Mouse (Mus musculus) v-Abl transformed pro-B cells (cell line): ENCODE results near the gene Rab6a.
"Not testable (repeated sequence)": the region's sequence is repeated elsewhere in the genome, so short reads cannot be mapped to it uniquely, and the experiment has no call there.

Experiments
- in situ Hi-C, 2 experiments: fragments of 400-800 bp; cut with MboI; formaldehyde crosslinking; loops; one replicate each; pipeline ENCODE4 v1.15.1; 2025; ENCODE audit not compliant: unreplicated experiment in 2 of 2

The Rab6a gene

DNA sequence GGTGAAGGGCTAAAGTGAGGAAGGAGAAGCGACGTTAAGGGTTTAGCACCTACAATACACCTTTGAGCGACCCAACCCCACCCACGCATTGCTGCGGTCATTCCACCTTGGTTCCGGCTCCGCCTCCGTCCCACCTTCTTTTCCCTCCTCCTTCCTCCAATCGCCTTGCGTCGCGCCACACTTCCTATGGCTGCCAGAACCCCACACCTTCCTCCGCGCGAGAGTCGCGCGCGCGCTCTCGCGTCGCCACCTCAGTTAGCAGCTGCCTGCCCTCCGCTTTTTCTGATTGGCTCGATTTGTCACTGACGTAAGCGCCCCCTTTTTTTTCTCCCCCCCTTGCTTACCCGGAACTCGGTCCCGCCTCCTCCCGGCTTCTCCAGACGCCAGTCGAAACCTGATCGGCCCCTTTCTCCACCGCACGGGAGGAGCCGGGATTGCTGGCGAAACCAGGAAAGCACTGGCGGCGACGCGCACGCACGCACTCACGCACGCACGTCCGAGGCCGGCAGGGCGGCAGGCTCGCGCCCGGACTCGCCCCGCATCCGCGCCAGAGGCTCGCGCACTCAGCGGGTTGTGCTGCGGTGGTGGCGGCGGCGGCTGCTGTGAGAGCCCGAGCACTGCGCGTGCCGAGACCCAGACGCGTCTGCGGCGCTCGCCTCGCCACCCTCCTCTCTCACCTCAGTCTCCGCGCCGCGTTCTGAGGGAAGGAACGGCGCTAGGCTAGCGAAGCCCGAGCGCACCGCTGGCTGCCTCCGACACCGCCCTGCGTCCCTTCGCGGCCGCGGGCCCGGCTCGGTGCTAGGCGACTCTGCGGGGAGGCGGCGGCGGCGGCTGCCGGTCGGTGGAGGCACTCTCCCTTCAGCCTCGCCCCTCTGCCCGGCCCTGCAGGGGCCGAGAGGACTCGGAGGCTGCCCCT is at the start of gene Rab6a:
Gene Rab6a, plus strand, starts transcription at position 197 of the 916 bp plus-strand sequence.
- in situ Hi-C loops, result no loop called here

DNA sequence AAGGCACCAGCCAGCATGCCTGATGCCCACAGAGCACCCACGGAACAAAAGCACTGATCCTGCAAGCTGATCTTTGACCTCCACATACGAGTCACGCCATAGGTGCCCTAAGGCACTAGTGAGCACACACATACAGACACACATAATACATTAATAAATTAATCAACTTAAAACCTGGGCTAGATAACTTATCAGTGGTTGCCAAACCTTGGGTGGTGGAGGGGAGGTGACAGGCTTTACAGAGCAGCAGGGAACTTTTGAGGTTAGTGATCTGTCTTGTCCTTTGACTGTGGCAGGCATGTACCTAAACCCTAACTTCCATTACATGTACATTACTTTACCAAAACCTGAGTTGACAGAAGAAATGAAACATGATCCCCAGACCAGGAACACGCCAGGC is 47.9 kb upstream of the Rab6a start:
- in situ Hi-C loops, result no loop called here

DNA sequence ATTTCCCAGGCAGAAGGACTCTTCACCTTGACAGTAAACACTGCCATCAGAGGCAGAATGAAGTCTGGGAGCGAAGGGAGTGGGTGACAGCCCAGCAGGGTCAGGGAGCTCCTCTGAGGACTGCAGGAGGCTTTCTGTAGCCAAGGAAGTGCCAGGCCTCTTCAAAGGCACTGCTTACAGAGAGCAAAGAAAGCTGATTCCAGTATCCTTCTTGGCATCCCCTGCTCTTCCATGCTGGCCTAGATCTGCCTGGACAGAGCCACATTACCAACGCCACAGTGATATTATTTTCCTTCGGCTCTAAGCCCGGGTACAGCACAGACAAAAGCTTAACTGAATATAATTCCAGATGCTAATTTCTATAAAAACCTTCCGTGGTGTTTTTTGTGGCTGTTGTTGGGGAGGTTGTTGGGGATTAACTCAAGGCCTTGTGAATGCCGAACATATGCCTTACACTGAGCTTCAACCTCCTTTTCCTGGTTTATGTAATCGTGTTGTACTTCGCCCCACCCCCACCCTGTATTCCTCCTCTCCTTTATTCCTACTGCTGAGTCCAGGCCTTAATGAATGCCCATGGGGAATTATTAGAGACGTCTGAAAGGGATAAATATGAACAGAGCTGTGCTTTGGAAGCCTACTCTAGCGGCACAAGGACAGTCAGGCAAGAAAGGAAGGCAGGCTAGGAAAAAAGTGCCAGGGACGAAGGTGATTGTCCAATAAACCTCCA is 45.2 kb upstream of the Rab6a start:
- in situ Hi-C loops, result no loop called here

DNA sequence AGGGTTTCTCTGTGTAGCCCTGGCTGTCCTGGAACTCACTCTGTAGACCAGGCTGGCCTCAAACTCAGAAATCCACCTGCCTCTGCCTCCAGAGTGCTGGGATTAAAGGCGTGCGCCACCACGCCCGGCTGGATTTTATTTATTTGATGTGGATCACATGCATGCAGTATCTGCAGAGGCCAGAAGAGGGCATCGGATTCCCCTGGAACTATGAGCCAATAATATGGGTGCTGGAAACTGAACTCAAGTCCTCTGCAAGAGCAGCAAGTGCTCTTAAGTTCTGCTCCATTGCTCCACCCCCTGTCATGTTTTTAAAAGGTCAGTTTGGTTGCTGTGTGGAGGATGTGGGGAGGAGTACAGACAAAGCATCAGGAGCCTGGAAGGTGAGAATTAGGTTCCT is 40.0 kb upstream of the Rab6a start:
- in situ Hi-C loops, result not testable (repeated sequence)

DNA sequence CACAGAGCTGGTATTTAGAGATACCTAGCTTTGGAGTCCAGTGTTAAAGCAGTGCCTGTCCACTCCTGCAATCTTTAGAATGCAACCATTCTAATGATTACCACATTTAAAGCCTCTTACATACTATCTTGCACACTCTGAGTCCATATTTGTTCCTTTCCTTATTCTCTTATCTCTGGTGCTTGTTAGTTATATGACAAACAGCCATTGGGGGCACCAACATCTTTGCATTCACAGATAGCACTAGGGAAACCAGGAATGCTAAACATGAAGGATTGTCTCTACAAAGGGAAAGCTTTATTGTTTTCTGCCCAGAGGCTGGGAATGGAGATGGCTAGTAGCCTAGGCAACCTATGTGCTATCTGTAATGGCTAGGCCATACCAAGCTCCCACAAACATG is 37.3 kb upstream of the Rab6a start:
- in situ Hi-C loops, result no loop called here

DNA sequence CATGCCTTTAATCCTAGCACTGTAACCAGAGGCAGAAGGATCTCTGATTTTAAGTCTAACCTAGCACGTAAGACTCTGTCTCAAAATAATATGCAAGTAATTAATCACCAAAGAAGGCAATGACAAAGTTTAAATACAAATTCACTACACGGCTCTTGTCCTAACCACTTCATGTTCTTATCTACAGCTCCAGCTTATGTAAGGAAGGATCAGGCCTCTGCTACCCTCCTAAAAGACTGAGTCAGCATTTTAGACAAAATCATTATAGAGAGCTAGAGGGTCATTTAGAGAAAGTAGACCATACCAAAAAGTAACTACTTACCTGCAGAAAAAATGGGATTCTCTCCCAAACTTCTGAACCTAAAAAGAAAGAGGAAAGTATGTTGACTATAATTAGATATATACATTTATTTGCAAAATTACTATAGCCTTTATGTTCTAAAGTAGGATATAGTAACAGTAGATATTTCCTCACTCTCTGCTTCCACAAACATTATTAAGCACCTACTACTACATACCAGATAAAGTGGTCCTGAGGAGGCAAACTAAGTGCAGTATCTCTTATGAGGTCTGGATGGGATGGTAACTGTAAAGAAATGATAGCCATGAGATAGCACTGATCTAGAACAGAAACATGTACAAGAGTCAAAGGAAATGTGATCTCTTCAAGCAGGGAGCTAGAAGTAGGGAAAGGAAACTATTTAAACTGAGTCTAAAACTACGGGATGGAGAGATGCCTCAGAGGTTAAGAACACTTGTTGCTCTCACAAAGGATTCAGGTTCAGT is 36.1 kb upstream of the Rab6a start:
- in situ Hi-C loops, result no loop called here

DNA sequence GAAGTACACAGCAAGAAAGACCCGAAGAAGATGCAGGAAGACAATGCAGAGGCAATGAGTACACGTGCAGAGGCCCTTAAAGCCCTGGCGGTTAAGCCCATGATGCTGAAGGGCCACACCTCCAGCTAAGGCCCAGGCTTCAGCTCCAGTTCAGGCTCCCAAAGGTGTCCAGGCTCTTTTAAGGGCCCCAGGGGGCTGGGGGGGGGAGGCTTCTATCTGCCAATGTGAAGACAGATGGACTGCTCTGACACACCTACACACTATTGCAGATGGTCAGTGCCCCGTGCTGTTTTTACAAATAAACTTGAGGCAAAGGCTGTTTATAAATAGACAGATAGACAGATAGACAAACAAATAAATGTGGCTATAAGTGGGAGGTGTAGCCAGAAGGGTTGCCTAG is 35.1 kb upstream of the Rab6a start:
- in situ Hi-C loops, result no loop called here

DNA sequence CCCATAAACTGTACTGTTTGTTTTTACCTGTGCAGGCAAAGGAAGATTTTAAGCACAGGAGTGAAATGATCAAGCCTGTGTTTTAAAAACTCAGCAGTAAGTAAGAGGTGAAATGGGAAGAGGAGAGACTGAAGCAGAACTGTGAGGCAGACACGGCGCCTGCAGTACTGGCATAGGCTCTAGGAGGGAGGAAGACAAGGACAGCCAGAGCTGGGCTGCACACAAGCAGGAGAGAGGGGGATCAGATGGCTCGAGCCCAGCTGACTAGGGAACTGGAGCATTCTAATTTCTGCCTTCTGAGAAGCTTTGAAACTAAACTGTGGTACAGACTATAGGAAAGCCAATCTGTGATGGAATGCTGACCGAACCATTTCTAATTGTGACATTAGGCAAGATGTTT is 34.5 kb upstream of the Rab6a start:
- in situ Hi-C loops, result no loop called here

DNA sequence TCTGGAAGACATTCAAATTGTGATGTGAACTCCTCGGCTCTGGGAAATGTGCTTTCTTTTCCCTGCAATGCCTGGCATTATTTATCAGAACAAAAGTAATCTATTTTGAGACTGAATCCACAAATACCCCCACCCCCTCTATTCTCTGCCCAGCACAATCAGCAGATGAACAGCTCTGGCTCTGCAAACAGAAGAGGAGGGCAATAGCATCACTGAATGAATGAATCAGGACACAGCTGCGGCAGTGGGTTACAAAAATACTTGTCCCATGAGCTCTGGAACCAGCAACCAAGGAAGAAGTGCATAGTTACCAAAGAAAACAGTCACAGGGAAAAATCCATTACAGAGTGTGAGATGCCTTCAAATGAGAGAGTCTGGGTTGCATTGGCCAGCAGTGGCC is 28.4 kb upstream of the Rab6a start:
- in situ Hi-C loops, result no loop called here

DNA sequence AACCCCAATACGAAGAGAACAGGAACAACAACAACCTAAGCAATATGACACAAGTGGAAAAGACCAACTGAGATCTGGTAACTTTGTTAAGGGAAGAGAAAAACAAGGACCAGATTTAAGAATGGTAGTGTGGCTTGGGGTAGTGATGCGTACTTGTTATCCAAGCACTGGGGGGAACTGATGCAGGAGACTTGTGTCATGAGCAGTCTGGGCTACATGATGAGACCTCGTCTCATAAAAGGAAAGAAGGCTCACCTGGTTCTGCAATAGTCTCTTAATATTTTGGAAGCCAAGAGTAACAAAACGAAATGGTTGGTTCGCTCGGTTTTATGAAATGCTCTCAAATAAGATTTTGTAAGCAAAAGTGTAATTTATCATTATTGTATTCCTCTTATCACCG is 25.0 kb upstream of the Rab6a start:
- in situ Hi-C loops, result loop anchor here in 1 of 2 experiments (5.0 kb wide), 1 partner anchor 45 kb away; the partner anchor contains the start of gene Coa4

DNA sequence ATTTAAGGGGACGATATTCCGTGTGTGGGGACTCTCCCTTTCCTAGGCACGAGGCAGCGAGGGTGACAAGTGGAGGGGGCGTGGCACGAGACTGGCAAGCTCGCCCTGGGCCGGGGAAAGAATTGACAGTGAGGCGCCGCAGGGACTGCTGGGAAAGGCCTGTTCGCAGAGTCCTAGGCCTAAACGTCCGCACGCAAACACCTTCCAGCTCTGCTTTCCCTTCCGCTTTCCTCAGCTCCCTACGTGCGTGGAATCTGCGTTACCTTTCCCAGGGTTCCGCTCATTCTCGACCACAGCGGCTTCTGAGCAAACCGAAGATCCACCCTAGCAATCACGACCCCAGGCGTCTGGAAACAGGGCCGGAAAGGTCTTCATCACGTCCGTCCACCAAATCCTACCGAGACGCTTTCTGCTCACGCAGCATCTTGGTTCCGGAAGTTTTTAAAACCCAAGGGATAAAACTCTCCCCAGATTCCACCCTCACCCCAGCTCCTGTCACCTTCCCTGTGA is 24.4 kb upstream of the Rab6a start:
- in situ Hi-C loops, result loop anchor here in 1 of 2 experiments (5.0 kb wide), 1 partner anchor 45 kb away; the partner anchor contains the start of gene Coa4

DNA sequence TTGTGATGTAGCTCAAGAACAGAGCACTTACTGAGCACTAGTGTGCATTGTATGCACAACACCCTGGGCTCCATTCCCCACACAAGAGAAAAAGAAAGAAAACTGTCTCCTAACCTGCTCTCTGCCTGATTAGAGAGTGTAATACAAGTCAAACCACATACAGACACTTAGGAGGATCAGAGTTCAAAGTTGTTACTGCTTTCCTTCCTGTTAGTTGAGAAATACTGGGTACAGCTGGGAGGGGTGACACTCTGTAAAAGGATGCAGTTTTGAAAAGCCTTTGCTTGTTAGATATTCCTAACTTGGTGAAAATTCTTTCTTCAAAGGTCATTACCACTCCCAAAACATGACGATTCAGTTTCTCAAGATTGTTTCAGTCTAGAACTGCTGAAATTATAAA is 17.4 kb upstream of the Rab6a start:
- in situ Hi-C loops, result no loop called here

DNA sequence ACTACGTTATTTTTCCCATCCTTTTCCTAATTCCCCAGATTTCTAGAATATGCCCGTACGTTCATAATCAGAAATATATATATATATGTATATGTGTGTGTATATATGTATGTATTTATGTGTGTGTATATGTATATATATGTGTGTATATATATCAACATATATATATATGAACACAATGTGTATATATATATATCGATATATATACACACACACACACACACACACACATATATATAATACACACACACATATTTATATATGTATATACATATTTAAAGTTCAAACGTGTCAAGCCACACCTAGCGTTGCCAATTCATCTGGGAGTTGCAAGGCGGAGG is 16.7 kb upstream of the Rab6a start:
- in situ Hi-C loops, result no loop called here

DNA sequence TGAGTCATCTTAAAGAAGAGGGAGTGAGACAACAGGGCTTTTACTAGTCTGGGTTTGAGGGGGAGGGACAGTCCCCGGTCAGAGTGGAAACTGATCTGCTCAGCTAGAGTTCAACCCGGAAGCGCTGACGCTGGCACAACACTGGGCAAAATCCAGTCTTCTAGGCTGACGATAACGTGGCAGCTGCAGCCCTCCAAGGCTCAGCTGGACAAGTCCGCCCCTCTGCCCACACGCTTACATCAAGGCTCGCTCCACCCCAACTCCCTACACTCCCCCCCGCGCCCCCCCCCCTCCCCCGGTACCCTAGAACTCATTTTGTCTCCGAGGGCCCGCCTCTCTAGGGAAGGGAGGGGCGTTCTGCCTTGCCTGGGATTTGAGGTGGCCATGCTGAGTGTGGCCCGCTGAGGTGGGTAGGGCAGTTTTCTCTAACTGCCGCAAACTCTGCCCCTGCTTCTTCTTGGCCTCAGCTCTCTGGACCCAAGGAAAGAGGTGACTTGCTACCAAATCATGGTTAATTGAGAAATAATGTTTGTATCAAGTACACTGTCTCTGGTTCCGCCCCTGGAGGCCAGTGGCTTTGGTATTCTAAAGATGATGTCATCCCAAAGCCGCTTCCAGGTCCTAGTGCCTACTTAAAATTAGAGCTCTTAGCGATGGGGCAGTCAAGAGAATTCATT is 16.2 kb upstream of the Rab6a start:
- in situ Hi-C loops, result no loop called here

DNA sequence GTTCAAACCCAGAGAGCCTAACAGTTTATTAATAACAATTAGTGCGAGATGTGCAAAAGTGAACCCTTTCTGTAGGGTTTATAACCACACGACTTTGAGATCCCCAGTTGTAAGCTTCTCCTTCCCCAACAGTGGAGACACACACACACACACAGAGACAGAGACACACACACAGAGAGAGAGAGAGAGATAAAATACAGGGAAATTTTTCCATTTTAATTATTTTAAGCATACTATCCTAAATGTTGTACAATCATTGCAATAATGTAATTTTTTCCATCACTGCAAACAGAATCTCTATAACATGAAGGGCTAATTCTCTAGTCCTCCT is 15.7 kb upstream of the Rab6a start:
- in situ Hi-C loops, result no loop called here

DNA sequence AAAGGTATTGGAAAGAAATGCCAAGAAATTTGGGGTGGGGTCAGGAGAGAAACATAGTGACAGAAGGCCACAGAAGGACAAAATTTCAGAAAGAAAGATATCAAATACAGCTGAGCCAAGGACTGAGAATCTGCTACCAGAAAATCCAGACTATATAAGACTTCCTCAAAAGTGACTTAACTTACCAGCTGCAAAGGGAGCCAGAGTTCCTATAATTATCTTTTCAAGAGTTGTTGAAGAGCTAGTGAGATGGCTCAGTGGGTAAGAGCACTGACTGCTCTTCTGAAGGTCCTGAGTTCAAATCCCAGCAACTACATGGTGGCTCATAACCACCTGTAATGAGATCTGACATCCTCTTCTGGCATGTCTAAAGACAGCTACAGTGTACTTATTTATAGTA is 13.9 kb upstream of the Rab6a start:
- in situ Hi-C loops, result no loop called here

DNA sequence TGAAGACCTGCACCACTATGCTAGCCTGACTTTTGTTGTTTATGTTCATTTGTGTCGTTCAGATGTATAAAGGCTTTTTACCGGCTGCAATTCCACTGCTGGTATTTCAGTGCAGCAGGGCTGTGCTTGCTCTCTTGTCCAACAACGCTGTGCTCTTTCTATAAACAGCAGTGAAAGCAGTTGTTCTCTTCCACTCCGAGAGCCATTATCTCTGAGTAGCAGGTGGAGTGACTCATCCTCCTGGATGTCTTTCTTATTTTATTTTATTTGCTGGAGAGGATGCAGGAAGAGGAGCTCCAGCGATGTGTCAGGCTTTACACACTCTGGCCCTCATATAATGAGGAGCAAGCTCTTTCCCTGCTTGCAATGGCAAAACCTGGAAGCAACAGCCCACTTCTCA is 7.0 kb upstream of the Rab6a start:
- in situ Hi-C loops, result no loop called here

DNA sequence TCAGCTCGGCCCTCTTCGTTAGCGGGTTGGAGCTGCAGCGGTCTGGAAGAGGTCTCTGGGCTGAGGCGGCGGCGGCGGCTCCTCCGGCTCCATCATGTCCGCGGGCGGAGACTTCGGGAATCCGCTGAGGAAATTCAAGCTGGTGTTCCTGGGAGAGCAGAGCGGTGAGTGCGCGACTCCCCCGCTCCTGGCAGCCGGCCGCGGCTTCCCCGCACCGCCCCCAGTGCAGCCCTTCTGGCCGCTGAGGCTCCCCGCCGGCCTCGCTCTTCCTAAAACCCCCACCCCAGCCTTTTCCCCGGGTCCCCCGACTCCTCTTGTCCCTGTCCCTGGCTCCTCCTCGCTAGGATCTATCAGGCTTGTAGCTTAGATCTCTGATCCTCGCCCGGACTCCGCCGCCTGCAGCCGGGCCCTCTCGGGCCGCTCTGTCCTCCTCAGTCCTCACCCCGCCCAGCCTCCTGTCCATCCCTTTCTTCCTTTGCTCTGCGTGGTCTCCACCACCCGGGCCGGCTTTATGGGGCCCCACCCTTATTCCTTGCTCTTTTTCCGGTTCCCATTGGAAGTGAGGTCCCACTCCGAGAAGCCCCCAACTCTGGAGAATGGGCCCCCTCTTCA is 1.0 kb downstream of the Rab6a start, which contains the start of gene Mrpl48:
Gene Mrpl48, minus strand, starts transcription at position 172 of the 612 bp plus-strand sequence.
- in situ Hi-C loops, result no loop called here

DNA sequence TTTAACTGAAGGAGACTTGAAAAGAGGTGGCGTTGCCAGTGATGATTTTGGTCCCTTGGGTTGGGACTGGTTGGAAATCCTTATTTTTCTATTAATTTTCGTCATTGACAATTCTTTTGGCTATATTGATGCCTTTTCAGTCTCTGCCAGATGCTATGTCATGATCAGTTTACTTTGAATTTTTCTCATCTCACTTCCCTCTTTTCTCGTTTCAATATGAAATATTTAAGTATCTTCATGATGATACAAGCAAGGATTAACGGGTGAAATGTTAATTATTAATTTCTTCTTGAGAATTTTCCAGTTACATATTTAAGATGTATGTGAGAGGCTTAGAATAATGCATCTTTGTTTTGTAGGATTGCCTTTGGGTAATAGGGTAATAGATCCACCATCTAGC is 1.7 kb downstream of the Rab6a start:
- in situ Hi-C loops, result no loop called here
